Mouse (Mus musculus) thymus, adult 2 months (tissue): Measurements from ENCODE around the gene Setdb1. TPM values are rescaled to one million over a fixed set of nuclear protein-coding genes. Genes with fewer than 3 reads are reported as not detected.
A peak's percentile ranks its signal among the peaks of the same experiment; 100 is the strongest.
"Not testable (repeated sequence)": the region's sequence is repeated elsewhere in the genome, so short reads cannot be mapped to it uniquely, and the experiment has no call there.

Experiments used
- DNase-seq: peaks from one replicate; pipeline ENCODE4 v3.0.0; 2021
- H3K27ac ChIP-seq: fragments of 200-500 bp; 2 replicates; pipeline ENCODE4 v1.5.1; 2012; ENCODE audit warnings: low read length, control low read depth; ENCODE audit not compliant: control insufficient read depth, insufficient read depth
- H3K27me3 ChIP-seq: fragments of 200-500 bp; 2 replicates; pipeline ENCODE4 v1.6.1; 2012; ENCODE audit warnings: mild to moderate bottlenecking, low read length, moderate library complexity, mixed read lengths; ENCODE audit not compliant: control insufficient read depth, insufficient read depth
- H3K36me3 ChIP-seq: fragments of 200-500 bp; 2 replicates; pipeline ENCODE4 v1.6.1; 2012; ENCODE audit warnings: mild to moderate bottlenecking, low read length, moderate library complexity; ENCODE audit not compliant: control insufficient read depth, insufficient read depth
- H3K4me1 ChIP-seq: fragments of 200-500 bp; replicated peaks from 2 replicates; pipeline ENCODE4 v1.6.1; 2012; ENCODE audit warnings: low read length; ENCODE audit not compliant: control insufficient read depth, insufficient read depth
- H3K4me3 ChIP-seq: fragments of 200-500 bp; 2 replicates; pipeline ENCODE4 v1.5.1; 2012; ENCODE audit warnings: mild to moderate bottlenecking, low read length, control low read depth, moderate library complexity; ENCODE audit not compliant: control insufficient read depth, insufficient read depth
- CTCF ChIP-seq: fragments of 200-500 bp; IDR thresholded peaks from 2 replicates; pipeline ENCODE4 v1.5.1; 2012; ENCODE audit warnings: mild to moderate bottlenecking, control low read depth, low read length, moderate library complexity, borderline replicate concordance; ENCODE audit not compliant: control insufficient read depth, poor library complexity, insufficient read depth; ENCODE audit errors: extremely low read depth
- POLR2A ChIP-seq: fragments of 200-500 bp; IDR thresholded peaks from 2 replicates; pipeline ENCODE4 v1.6.1; 2012; ENCODE audit warnings: mild to moderate bottlenecking, low read length, control low read depth, moderate library complexity; ENCODE audit not compliant: control insufficient read depth, poor library complexity, insufficient read depth; ENCODE audit errors: extremely low read depth
- WGBS: fragments of 180-500 bp; shearing (Covaris S2); methylation state at CpG from one replicate; pipeline ENCODE4 v1.1.7; 2018; 5-methylcytosine and 5-hydroxymethylcytosine counted together
- polyA plus RNA-seq: library from polyadenylated mRNA; depleted of rRNA; stranded (reverse); fragments of >200 nt; gene quantifications from 2 replicates; pipeline ENCODE4 v1.2.3, GENCODE M21; 2012; rRNA removed

Setdb1 gene
- polyA plus RNA-seq: 30.7 and 31.8 TPM in 2 replicates

DNA sequence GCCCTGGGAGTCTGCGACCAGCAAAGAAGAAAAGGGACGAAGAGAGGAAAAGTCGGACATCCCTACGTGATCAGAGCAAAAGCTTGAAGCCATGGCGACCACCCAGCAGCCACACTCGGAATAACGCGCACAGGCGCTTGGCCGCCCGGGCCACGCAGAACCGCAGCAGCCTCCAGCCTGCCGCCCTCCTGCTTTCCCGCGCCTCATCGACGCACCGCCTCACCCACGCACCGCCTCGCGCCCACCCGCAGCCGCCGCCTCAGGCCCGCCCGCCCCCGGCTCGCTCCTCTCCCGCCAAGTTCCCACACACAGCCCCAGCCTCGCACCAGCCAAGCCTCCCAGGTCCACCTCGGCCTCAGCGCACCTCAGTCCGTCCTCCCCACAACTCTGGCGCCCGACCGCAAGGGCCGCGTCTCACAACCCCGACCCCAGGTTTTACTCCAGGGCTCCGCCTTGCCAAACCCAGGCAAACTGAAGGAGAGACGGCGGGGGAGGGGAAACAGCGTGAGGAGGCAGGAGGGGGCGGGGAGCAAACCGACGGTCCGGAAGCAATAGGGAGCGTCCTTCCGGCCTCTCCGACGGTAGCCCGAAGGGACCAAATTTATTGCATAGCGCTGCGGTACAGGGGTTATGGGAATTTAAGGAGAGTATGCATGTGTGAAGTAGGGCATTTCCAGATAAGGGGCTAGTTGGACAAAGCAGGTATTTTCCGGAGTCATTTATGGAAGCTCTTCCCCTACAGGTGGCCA is at the start of gene Setdb1:
TSS of gene Setdb1 (minus strand) at position 502 of the 749 bp plus-strand sequence.
- peak; percentile 96 for DNase-seq
- WGBS: under 1% methylated on average over 33 of the region's 57 CpGs
- not testable (repeated sequence) for H3K27ac ChIP-seq

DNA sequence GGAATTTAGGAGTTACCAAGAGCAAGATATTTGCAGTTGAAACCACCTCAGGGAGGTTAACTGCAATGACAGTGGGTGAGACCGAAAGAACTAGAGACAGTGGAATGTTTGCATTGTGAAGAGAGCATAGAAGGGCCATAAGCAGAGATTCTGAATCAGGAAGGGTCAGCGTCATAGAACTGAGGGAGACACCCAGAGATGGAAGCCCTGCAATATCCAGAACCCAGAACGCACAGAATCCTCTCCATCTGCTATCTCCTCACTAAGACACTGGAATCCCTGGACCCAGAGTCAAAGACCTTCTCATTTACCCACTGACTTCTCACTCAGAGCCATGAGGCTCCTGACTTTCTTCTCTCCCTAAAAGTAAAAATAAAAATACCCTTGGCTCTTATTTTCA is 45.7 kb upstream of the Setdb1 start, which contains the start of gene 4930558C23Rik:
TSS of gene 4930558C23Rik (minus strand) at position 101 of the 400 bp plus-strand sequence.
- H3K4me1 ChIP-seq: no peaks in the 10 kb centered on the region
- H3K4me3 ChIP-seq: no peak within 1 kb of the TSS
- 96% methylated on average over 3 of the region's 3 CpGs for WGBS
- no peak within 1 kb of the TSS for H3K27ac ChIP-seq
- H3K36me3 ChIP-seq: no peaks in the 10 kb centered on the region
- TF ChIP-seq POLR2A: no peak
- no peak for TF ChIP-seq CTCF
- no peak for DNase-seq
- H3K27me3 ChIP-seq: no peaks in the 10 kb centered on the region

More for the DNA sequence above, at the start of gene Setdb1:
- peaks cover 19% of the 10 kb centered on the region for H3K36me3 ChIP-seq
- H3K27me3 ChIP-seq, H3K4me1 ChIP-seq: not testable (repeated sequence)
- peak within 1 kb of the TSS; percentile 47 for H3K4me3 ChIP-seq

DNA sequence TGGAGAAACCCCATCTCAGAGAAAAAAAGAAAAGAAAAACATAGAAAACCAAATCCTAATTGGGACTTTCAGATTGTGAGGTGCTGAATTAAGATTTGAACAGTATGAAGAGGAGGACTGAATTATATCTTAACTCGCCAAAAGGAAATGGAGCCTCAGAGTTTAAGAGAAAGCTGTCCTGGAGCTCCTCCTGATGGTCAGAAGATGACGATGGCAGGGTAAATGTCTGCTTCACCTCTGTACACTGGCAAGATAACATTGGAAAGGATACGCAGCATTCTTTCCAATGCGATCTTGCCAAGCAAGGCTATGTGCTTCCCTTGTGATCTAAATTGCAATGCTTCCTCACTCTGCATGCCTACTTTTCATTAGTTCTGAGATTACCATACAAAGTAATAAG is 37.4 kb upstream of the Setdb1 start:
- WGBS: 78% methylated on average over 4 of the region's 4 CpGs
- Histone ChIP-seq H3K4me3 (no peak overlapping the region), H3K27ac (no peak overlapping the region), H3K36me3 (no peaks in the 10 kb centered on the region), H3K4me1 (no peaks in the 10 kb centered on the region), H3K27me3 (no peaks in the 10 kb centered on the region)
- DNase-seq: no peak
- no peak for TF ChIP-seq CTCF
- TF ChIP-seq POLR2A: no peak

DNA sequence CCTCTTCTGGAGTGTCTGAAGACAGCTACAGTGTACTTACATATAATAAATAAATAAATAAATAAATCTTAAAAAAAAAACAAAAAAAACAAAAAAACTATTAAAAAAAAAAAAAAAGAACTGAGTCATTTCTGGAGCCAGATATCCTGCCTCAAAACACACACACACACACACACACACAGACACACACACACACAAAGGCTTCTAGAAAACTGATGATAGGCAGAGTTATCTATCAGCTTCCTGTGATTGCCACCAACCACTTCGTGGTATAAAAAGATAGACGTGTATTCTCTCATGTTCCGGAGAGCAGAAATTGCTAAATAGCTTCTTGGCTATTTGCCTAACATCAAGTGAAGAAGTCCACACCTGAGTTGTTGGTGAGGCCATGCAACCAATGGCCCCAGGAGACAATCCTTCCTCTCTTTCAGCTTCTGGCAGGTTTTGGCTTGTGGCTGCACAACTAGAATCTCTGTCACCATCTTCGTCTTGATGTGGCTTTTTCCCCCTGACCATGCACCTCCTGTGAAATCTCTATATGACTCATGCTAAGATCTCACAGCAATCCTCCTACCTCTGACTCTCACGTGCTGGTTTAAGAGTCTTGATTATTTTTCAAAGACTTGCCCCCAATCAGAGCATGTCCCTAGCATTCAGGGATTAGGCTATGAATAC is 28.5 kb upstream of the Setdb1 start:
- Histone ChIP-seq H3K27ac (no peak overlapping the region), H3K4me1 (no peaks in the 10 kb centered on the region), H3K36me3 (no peaks in the 10 kb centered on the region), H3K27me3 (no peaks in the 10 kb centered on the region), H3K4me3 (no peak overlapping the region)
- TF ChIP-seq POLR2A (no peak), CTCF (no peak)
- no peak for DNase-seq
- 17% methylated on average over 5 of the region's 5 CpGs for WGBS

DNA sequence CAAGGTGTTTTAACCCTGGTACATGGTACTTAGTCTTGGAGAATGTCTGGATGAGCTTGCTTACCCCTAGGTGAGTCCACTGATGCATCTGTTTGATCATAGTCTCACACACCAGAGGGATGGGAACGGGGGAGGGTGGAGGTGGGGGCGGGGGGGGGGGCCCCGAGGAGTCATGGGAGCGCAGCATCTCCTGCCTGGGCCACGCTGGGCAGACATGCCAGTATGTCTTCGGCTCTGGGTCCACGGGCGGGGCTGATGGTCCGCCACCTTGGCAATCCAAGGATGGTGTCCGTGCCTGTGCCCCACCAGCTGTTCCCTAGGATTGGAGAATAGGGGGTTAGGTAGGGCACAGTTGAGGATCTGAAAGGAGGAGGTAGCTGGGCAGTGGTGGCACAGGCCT is 16.2 kb upstream of the Setdb1 start:
- DNase-seq: no peak
- Histone ChIP-seq H3K4me1 (no peaks in the 10 kb centered on the region), H3K36me3 (no peaks in the 10 kb centered on the region), H3K27me3 (no peaks in the 10 kb centered on the region), H3K4me3 (no peak overlapping the region), H3K27ac (no peak overlapping the region)
- WGBS: 92% methylated on average over 10 of the region's 10 CpGs
- no peak for TF ChIP-seq POLR2A
- no peak for TF ChIP-seq CTCF

DNA sequence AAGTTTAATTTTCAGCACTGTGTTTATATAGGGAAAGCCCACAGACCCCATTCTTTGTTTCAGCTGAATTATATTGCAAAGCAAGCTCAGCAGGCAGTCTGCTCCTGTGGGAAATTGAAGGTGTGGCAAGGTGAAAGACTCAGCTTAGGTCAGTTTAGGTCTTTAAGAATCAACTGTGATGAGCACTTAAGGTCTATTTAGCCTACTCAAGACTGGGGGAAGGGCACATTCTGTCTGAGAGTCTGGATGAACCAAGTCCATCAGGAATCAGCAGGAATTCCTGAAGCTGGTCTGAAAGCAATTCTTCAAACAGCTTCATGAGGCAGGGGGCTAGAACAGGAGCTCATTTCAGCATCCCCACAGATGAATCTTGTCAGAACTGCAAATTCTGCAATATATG is 13.1 kb upstream of the Setdb1 start:
- TF ChIP-seq POLR2A (no peak), CTCF (no peak)
- no peaks in the 10 kb centered on the region for H3K27me3 ChIP-seq
- H3K36me3 ChIP-seq: no peaks in the 10 kb centered on the region
- H3K4me1 ChIP-seq: no peaks in the 10 kb centered on the region
- no peak for DNase-seq
- H3K27ac ChIP-seq: no peak overlapping the region
- no peak overlapping the region for H3K4me3 ChIP-seq

DNA sequence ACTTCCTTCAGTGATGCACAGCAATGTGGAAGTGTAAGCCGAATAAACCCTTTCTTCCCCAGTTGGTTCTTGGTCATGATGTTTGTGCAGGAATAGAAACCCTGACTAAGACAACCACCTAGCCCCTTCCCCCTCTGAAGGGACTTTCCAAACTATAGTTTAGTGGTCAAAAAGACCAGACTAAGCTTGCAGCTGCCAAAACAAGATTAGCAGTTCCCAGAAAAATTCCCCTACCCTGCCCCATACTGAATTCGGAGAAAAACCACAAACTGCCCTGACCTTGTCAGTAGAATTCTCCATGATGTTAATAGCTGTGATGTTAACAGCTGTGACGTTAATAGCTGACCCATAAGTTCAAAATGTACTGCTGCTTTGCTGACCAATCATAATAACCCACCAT is 3.3 kb upstream of the Setdb1 start:
- H3K27me3 ChIP-seq, H3K4me3 ChIP-seq: not testable (repeated sequence)
- WGBS: 83% methylated on average over 3 of the region's 3 CpGs

More for the DNA sequence above, 3.3 kb upstream of the Setdb1 start:
- not testable (repeated sequence) for H3K27ac ChIP-seq, H3K4me1 ChIP-seq, H3K36me3 ChIP-seq, DNase-seq
